Mouse (Mus musculus): ENCODE results near the gene Spin1.
A peak's percentile ranks its signal among the peaks of the same experiment; 100 is the strongest.
"Not testable (repeated sequence)": the region's sequence is repeated elsewhere in the genome, so short reads cannot be mapped to it uniquely, and the experiment has no call there.

The Spin1 gene

DNA sequence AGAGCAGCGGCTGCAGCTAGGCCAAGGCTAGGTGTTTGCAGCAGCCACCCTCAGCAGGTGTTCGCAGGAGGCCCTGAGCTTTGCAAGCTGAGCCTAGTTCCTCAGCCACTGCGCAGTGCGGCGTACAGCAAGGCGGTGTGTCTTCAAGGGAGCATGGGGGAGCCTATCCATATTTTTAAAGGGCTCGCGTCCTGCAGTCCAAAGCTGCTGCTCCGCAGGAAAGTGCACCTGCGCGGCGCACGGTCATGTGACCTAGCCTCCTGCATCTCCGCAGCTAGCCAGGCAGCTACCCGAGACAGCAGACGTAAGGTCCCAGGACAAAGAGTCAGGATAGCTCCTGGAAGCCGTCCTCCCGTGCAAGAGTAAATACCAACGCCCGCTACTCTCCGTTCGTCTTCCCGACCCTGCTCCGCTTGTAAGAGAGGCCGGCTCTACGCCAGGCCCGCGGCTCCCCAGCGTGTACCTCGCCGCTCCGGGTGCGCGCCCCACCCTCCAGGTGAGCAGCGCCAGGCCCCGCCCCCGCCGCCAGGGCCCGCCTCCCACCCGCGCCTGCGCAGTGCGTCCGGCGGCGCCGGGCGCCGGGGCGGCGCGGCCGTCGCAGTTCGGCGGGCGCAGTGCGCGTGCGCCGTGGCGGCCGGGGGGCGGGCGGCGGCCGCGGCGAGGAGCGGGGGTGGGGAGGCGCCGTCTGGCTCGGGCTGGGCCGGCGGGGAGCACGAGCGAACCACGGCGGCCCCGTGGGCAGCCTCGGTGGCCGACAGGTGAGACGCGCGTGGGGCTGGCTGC lies at the start of gene Spin1:
Gene Spin1 (plus strand): TSS at position 648 of the 783 bp plus-strand sequence.
- DNase-seq, result peak; percentile 81

DNA sequence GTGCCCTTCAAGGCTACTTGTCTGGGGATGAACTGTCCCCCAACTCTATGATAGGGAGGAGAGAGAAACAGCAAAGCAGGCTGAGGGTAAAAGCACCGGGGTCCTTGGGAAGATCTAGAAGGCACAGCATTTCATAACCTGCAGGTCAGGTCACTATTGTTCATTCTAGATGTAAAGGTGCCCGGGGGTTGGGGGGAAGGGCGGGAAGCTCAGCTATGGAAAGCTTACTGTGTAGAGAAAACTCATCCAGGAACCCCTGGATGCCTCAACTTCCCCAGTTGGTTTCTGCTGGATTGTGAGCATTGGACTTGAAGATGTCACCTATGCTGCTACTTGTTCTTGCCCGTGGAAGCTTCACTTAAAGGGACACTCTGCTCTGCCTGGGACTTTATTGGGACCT lies 49.7 kb upstream of the Spin1 start:
- DNase-seq, result no peak

- DNase-seq, result no peak
Observed at GRCm38 (mm10) chr13:51052408-51052807, 48.3 kb upstream of the Spin1 start.

GRCm38 (mm10) chr13:51063024-51063423 lies 37.7 kb upstream of the Spin1 start:
- DNase-seq, result no peak

DNA sequence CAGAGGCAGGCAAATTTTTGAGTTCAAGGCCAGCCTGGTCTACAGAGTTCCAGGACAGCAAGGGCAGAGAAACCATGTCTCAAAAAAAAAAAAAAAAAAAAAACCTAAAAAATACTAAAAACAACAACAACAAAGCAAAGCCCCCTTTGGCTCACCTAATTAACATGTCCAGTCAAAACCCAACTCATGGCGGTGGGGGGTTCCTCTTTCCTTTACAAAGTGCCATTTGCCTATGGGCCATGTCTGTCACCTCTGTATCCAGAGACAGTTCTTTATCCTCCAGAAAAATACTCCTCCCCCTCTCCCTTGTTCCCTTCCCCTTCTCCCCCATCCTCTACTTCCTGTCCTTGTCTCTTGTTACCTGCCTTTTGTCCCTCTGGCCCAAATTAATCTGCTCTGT lies 37.0 kb upstream of the Spin1 start:
- DNase-seq, result no peak

DNA sequence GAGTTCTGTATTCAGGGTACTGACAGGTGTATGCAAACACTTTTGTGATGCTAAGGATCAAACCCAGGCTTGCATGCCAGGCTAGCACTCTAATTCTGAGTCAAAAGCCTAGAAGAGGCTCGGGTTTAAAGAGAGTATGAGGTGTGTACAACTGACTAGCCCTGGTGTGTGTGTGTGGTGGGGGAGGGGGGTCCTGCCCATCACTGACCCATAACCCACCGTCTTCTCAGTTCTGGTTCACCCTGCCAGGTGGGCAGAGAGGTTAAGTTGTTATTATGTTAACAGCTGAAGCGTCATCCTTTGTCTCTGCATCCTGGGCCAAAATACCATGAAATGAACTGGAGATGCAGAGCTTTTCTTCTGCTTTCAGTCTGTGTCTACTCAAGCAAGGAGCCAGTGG lies 36.3 kb upstream of the Spin1 start:
- DNase-seq, result no peak

DNA sequence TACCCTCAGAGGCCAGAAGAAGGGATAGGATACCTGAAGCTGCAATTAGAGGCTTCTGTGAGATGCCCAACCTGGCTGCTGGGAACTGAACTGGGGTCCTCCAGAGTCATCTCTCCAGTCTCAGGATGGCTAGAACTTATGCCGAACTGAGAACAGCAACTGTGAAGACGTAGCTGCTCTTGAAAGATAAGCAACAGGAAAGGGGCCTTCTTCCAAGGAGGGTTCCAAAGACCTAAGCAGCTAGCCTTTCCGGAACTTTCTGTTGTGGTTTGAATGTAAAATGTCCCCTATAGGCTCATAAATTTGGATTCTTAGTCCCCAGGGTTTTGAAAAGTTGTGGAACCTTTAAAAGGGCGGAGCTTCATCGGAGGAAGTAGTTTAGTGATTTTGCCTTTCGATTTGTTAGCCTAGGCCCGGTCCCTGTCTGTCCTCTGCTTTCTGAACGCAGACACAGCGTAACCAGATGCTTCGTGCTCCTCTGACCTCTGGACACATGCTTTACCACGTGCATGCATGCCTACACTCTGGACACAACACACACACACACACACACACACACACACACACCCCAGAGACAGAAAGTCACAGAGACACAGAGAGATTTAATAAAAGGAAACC lies 29.5 kb upstream of the Spin1 start:
- DNase-seq, result no peak

- no peak for DNase-seq
Observed at GRCm38 (mm10) chr13:51071763-51072276, 28.9 kb upstream of the Spin1 start.

DNA sequence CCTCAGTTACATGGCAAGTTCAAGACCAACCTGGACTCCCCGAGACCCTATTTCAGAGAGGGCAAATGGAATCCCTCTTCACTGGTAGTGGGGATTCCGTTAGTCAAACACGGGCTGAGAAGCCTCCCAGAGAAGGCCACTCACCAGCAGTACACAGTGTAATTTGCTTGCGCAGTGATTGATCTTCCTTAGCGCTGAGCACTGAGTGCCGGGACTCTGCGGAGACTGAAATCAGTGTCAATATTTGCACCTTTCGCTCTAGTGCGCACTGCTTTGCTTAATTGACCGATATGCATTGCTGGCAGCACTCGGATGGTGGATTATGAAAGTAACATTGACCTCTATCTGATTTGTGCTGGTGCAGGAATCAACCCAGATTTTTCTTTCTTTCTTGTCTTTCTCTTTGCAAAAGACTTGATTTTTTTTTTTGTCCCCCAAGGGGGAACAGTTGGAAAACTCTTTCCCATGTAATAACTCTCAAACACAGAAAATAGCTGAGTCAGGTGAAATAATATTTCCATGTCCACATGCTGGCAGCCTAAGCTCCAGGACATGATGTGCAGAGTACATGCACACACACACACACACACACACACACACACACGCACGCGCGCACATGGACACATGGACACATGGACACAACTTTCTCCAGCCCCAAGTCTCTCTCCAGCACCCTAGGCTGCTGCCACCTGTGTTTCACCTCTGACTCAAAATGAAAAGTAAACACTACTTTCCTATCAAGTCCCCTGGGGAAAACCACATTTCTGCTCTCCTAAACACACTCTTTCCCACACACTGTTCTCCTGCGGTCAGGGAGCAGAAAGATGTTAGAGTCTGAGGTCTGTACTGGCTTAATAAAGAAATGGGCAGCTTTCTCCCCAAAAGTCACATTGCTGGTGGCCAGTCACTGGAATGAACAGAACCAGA lies 27.5 kb upstream of the Spin1 start:
- no peak for DNase-seq

- DNase-seq, result no peak
Observed at GRCm38 (mm10) chr13:51074081-51074680, 26.5 kb upstream of the Spin1 start.

GRCm38 (mm10) chr13:51076191-51076590 lies 24.5 kb upstream of the Spin1 start:
- DNase-seq, result not testable (repeated sequence)

GRCm38 (mm10) chr13:51078586-51078985 lies 22.1 kb upstream of the Spin1 start:
- not testable (repeated sequence) for DNase-seq

GRCm38 (mm10) chr13:51080801-51081200 lies 19.9 kb upstream of the Spin1 start:
- no peak for DNase-seq

- no peak for DNase-seq
Observed at GRCm38 (mm10) chr13:51084241-51084640, 16.4 kb upstream of the Spin1 start.

GRCm38 (mm10) chr13:51085941-51086340 lies 14.7 kb upstream of the Spin1 start:
- no peak for DNase-seq

DNA sequence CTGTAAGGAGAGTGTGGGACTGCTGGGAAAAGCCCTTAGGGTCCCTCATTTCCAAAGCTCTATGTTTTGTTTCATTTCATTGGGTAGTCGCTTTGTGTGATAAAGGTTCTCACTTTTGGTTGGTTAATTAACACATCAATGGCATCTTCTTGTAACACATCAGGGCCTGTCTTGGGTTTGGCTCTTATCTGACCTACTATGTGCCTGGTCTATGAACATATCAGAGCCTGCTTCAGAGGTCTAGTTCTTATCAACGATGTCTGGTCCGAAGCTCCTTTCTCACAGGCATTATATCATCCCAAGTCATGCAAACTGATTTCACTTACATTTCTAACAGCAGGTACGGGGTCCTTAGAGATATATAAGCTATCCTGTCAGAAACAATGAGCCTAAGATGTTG lies 13.4 kb upstream of the Spin1 start:
- no peak for DNase-seq

- no peak for DNase-seq
Observed at GRCm38 (mm10) chr13:51088207-51088606, 12.5 kb upstream of the Spin1 start.

- no peak for DNase-seq
Observed at GRCm38 (mm10) chr13:51089058-51089457, 11.6 kb upstream of the Spin1 start.

DNA sequence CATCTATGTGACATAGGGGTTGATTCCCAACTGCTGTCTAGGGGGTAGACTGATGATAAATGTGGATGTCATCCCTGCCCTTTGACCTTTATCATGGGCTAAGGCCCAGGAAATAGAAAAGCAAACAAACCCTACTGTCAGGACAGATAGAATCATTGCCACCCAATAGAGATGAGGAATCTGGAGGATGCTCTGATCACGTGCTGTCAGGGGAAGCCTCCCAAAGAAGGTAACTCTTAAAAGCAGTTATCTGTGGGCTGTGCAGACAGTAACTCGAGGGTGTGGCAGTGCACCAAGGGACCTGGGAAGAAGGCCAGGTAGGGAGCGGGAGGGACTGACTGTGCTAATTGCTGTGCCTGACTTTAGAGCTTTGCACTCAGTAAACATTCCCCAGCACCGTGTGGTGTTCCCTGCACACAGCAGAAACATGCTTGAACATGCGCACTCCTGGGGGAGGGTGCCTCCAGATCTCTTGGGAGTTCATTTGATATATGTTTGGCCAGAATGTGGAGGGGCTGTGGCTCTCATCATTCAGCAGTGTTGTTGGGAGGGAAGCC lies 10.5 kb upstream of the Spin1 start:
- DNase-seq, result no peak

GRCm38 (mm10) chr13:51093430-51093829 lies 7.2 kb upstream of the Spin1 start:
- DNase-seq, result no peak

DNA sequence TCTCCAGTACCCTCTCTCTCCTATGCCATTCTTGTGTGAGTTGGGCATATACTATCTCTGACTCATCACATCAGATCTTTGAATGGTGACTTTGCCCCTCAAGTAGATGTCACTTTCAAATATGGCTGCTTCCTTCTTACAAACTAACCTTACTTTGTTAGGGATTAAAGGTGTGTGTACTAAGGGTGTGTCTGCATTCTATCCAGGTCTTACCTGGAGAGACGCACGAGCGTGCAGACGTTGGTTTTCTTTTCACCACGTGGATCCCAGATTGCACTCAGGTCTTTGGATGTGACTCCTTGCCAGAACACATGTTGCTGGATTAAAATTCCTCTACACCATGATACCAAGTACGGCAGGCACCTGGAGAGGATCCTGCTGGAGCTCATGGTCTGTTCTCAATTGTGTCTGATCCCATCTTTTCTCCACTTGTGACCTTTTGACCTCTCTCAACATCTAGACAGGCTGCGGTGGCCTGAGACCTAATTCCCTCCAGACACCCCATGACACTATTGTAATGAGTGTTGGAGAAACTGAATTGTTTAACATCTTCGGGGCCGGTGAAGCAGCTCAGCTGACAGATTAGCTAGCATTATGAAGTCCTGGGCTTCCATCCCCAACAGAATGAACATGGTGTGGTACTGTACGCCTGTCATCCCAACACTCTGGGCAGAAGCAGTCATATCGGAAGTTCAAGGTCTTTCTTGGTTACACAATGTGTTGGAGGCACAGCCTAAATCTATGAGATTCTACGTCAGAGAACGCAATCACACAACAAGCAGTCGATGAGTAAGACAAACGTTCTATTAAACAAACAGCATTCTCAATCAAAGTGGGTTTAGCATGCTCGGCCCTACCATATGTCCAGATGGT lies 6.1 kb upstream of the Spin1 start:
- DNase-seq, result no peak
